Mouse (Mus musculus) heart, embryonic 12.5 days (tissue): ENCODE measurements around the gene Timm23. TPM values are rescaled to one million over a fixed set of nuclear protein-coding genes. Genes with fewer than 3 reads are reported as not detected.

Source experiments
- polyA plus RNA-seq: library from polyadenylated mRNA; unstranded; fragments of >200 nt; fragmentation: Nextera tagmentation; extraction: Ambion mirVana; gene quantifications from 2 replicates; pipeline ENCODE4 v1.2.1, GENCODE M21; 2016

The Timm23 gene
- polyA plus RNA-seq, 1 experiment from 2014 or later = 286 TPM

Other genes starting within 250 kb of the Timm23 start
- 0.29 and 0.35 TPM in 2 replicates for gene Galnt15, start 172.9 kb downstream of the Timm23 start, polyA plus RNA-seq
- 37.9 and 40.2 TPM in 2 replicates for gene Oxnad1, start 116.5 kb downstream of the Timm23 start, polyA plus RNA-seq
- 71.7 and 74.5 TPM in 2 replicates for gene Dph3, start 116.2 kb downstream of the Timm23 start, polyA plus RNA-seq
- gene Msmb, start 59.9 kb downstream of the Timm23 start, polyA plus RNA-seq = not detected in 2 replicates
- 146 and 147 TPM in 2 replicates for gene Ncoa4, start 42.0 kb downstream of the Timm23 start, polyA plus RNA-seq
- gene Parg, start 51 bp upstream of the Timm23 start, polyA plus RNA-seq = 35.5 and 37.9 TPM in 2 replicates
- 19.2 and 19.4 TPM in 2 replicates for gene Ogdhl, start 120.1 kb upstream of the Timm23 start, polyA plus RNA-seq
- not detected in 2 replicates for gene 1700024G13Rik, start 186.5 kb upstream of the Timm23 start, polyA plus RNA-seq